Mouse (Mus musculus): ENCODE measurements around the gene Usp32. TPM values are rescaled to one million over a fixed set of nuclear protein-coding genes. Genes with fewer than 3 reads are reported as not detected.

The Usp32 gene
- polyA plus RNA-seq, 1 experiment from 2014 or later = 5.0 TPM

DNA sequence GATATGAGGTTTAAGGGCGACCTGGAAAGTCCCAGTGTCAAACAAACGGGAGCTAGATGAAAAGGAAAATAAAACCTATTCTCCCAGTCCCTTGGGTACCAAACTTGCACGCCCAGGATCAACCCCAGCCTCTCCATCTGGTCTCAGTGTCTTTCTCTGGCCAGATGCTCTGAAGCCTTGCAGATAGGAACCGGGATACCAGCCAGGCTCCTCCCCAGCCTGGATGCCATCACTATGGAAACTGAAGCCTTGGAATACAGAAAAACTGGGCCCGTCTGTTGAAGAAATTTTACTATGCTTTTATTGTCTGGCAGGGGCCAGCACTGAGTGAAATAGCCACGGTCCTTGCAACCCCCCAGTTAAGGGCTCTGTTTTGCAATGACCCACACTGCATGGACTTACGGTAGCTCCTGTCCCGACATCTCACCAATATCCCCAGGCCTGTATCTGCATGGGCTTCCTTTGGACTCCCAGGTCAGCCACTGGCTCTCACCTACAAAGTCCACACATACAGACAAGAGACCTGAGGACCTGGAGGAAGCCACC, 200.4 kb downstream of the Usp32 start:
- Histone ChIP-seq H3K27me3 (ENCODE audit: control insufficient read depth, insufficient read depth, low read length) (no peaks in the 10 kb centered on the region), H3K4me2 (ENCODE audit: low read depth, low read length) (no peak overlapping the region), H3K4me3 (replicated peaks; ENCODE audit: low read length) (no peak overlapping the region), H3K9me3 (replicated peaks; ENCODE audit: control insufficient read depth, low read length) (no peaks in the 10 kb centered on the region), H3K36me3 (ENCODE audit: control insufficient read depth, insufficient read depth, low read length) (no peaks in the 10 kb centered on the region), H3K9ac (ENCODE audit: low read length) (no peak overlapping the region), H3K27ac (ENCODE audit: low read length) (no peak overlapping the region), H3K4me1 (ENCODE audit: control insufficient read depth, insufficient read depth, low read length) (no peaks in the 10 kb centered on the region)
- ATAC-seq (ENCODE audit: insufficient read depth, low FRiP score) = no peak
- WGBS = 63% methylated on average over 8 of the region's 8 CpGs

Other genes with a start within 250 kb of the Usp32 start
- 46.8 and 48.3 TPM in 2 replicates for gene Znhit3, start 223.8 kb downstream of the Usp32 start, polyA plus RNA-seq (2015; fragmentation: Nextera tagmentation; extraction: Ambion mirVana)
- 0.35 and 0.49 TPM in 2 replicates for gene Car4, start 182.4 kb downstream of the Usp32 start, polyA plus RNA-seq (2015; fragmentation: Nextera tagmentation; extraction: Ambion mirVana)
- gene 1700125H20Rik, start 30.2 kb upstream of the Usp32 start, polyA plus RNA-seq (2015; fragmentation: Nextera tagmentation; extraction: Ambion mirVana) = not detected in 2 replicates
- gene Appbp2, start 95.0 kb upstream of the Usp32 start, polyA plus RNA-seq (2015; fragmentation: Nextera tagmentation; extraction: Ambion mirVana) = 33.4 and 34.1 TPM in 2 replicates
- 10.1 and 10.3 TPM in 2 replicates for gene Ppm1d, start 171.1 kb upstream of the Usp32 start, polyA plus RNA-seq (2015; fragmentation: Nextera tagmentation; extraction: Ambion mirVana)
- gene Bcas3, start 213.0 kb upstream of the Usp32 start, polyA plus RNA-seq (2015; fragmentation: Nextera tagmentation; extraction: Ambion mirVana) = 21.2 and 22.2 TPM in 2 replicates